Comparison of ENCODE assay signal across 9 mouse cellular contexts in genomic region chr3:62340861-62341260, GRCm38 (mm10). TPM values are rescaled to one million over a fixed set of nuclear protein-coding genes. Genes with fewer than 3 reads are reported as not detected.
DNase-seq lines count a peak whose midpoint lies in the region; ATAC-seq and TF ChIP-seq lines count a peak whose summit lies in the region.
"Had no signal": no experiment of that assay in that cellular context is flagged by ENCODE, and none has a peak within 500 bp of the region (broad histone marks: within the 10 kb centered on the region; RNA-seq: fewer than 3 reads in every experiment).

No protein-coding gene starts in this region.

- TF ChIP-seq EP300 in heart, postnatal 0 days (IDR thresholded peaks at IDR 0.05; ENCODE audit: low read depth): no peak

- no peak overlapping the region for H3ac ChIP-seq in myocyte (ENCODE audit: control insufficient read depth, insufficient read length)

- ATAC-seq in heart, postnatal 0 days (ENCODE audit: insufficient read depth, low read depth): no peak

- no peaks in the 10 kb centered on the region for H3K9me3 ChIP-seq in heart, postnatal 0 days (replicated peaks; ENCODE audit: control insufficient read depth, low read length)
- H3K9me3 ChIP-seq in forebrain, embryonic 10.5 days: no peaks in the 10 kb centered on the region

- no peak overlapping the region for H3K9ac ChIP-seq in heart, postnatal 0 days (replicated peaks; ENCODE audit: low read depth, low read length)

- no peak overlapping the region for H3K27ac ChIP-seq in heart, postnatal 0 days (ENCODE audit: low read depth)
- no peak overlapping the region for H3K27ac ChIP-seq in forebrain, embryonic 10.5 days

- no peaks in the 10 kb centered on the region for H3K79me2 ChIP-seq in myocyte (ENCODE audit: control insufficient read depth, insufficient read depth)

- no peak overlapping the region for H3K4me3 ChIP-seq in heart, postnatal 0 days (ENCODE audit: low read depth, low read length)
- H3K4me3 ChIP-seq in forebrain, embryonic 10.5 days: peak overlapping the region; percentile 82; the same call in 1 of the 2 replicates
- peak overlapping the region; percentile 55 for H3K4me3 ChIP-seq in myocyte

- no peak for TF ChIP-seq POLR2A in myocyte (IDR thresholded peaks at IDR 0.05; ENCODE audit: insufficient read length, low read depth)

- H3K27me3 ChIP-seq in heart, postnatal 0 days (ENCODE audit: control insufficient read depth, insufficient read depth, low read length): peaks cover 10% of the 10 kb centered on the region; the same call in 1 of the 2 replicates
- H3K27me3 ChIP-seq in forebrain, embryonic 10.5 days (ENCODE audit: poor library complexity, severe bottlenecking): peaks cover 43% of the 10 kb centered on the region
- H3K27me3 ChIP-seq in myocyte (ENCODE audit: control insufficient read depth, insufficient read depth, insufficient read length): no peaks in the 10 kb centered on the region

- peak overlapping the region; percentile 94; the same call in 1 of the 2 replicates for H3K4me2 ChIP-seq in heart, postnatal 0 days (ENCODE audit: low read depth, low read length)
- peak overlapping the region; percentile 87 for H3K4me2 ChIP-seq in myocyte (ENCODE audit: low read depth)

- no peak for DNase-seq in heart, postnatal 0 days (ENCODE audit: low spot score)
- no peak for DNase-seq in heart, postnatal 14 days
- no peak for DNase-seq in forebrain, embryonic 10.5 days (ENCODE audit: extremely low spot score, low spot score)
- peak; percentile 25 for DNase-seq in kidney, postnatal 10 days
- no peak for DNase-seq in urinary bladder, postnatal 36 days (ENCODE audit: low spot score in 2 of 2)
- DNase-seq in right cerebral cortex, adult 2 months (ENCODE audit: low spot score in 2 of 2): no peak
- DNase-seq in left cerebral cortex, postnatal 10 days (ENCODE audit: extremely low spot score in 1 of 2, low spot score in 2 of 2): no peak

- intact Hi-C loops in heart, postnatal 14 days (cut with DNase I): loop anchor here (5.0 kb wide), 1 partner anchor 116 kb away; no protein-coding TSS in a partner anchor
- intact Hi-C loops in left cerebral cortex, postnatal 10 days (cut with DNase I): loop anchor here (5.0 kb wide), 2 partner anchors 116 to 124 kb away; no protein-coding TSS in a partner anchor

- no peaks in the 10 kb centered on the region; the same call in 1 of the 2 replicates for H3K4me1 ChIP-seq in heart, postnatal 0 days (ENCODE audit: control insufficient read depth, insufficient read depth)
- peaks cover 35% of the 10 kb centered on the region for H3K4me1 ChIP-seq in forebrain, embryonic 10.5 days

- WGBS in heart, postnatal 0 days: 39% methylated on average over 2 of the region's 2 CpGs
- WGBS in forebrain, embryonic 10.5 days: 12% methylated on average over 2 of the region's 2 CpGs

- TF ChIP-seq CTCF in heart, postnatal 0 days (IDR thresholded peaks at IDR 0.05; ENCODE audit: low read depth): no peak

- no peaks in the 10 kb centered on the region for H3K36me3 ChIP-seq in heart, postnatal 0 days (replicated peaks; ENCODE audit: control insufficient read depth, insufficient read depth, low read length)
- H3K36me3 ChIP-seq in forebrain, embryonic 10.5 days (replicated peaks): 0 out of 2 replicates have a peak, but pooled peaks cover 4% of the 10 kb centered on the region
- H3K36me3 ChIP-seq in myocyte (ENCODE audit: control insufficient read depth, insufficient read depth): no peaks in the 10 kb centered on the region

TF ChIP-seq in myocyte, 11 proteins besides CTCF, POLR2A, EP300 and RAD21:
- no peak for TF ChIP-seq USF1 (IDR thresholded peaks at IDR 0.05; ENCODE audit: low read depth)
- peak in 1 of 3 experiments; percentile 16 for TF ChIP-seq MYOG (IDR thresholded peaks at IDR 0.05; ENCODE audit: control insufficient read depth in 1 of 3, insufficient read depth in 1 of 3, insufficient read length in 2 of 3, low read depth in 2 of 3)
- TF ChIP-seq MYOD1 (IDR thresholded peaks at IDR 0.05; ENCODE audit: control insufficient read depth in 1 of 3, insufficient read length in 2 of 3, low read depth in 2 of 3): peak in 1 of 3 experiments; percentile 20

RNA-seq across cellular contexts. Expression of gene Arhgef26, which starts 2.7 kb away (rescaled TPM):
- 3.3 and 7.5 TPM in 2 replicates for total RNA-seq in heart, postnatal 0 days (2014; rRNA removed; ENCODE audit: low replicate concordance)
- polyA plus RNA-seq in heart, postnatal 0 days (2015; fragmentation: Nextera tagmentation; extraction: Ambion mirVana): 1.8 and 1.9 TPM in 2 replicates
- 1 to 10 TPM; 2.9 to 3.4 TPM for total RNA-seq in heart, postnatal 14 days (2021)
- 6.9 and 7.5 TPM in 2 replicates for polyA plus RNA-seq in forebrain, embryonic 10.5 days (2016; fragmentation: Nextera tagmentation; extraction: Ambion mirVana)
- 4.1 TPM for polyA plus RNA-seq in myocyte (2012; fragmentation: generic; extraction: Trizol)
- total RNA-seq in left cerebral cortex, postnatal 10 days (2021): 10 to 100 TPM; 26.1 to 27.4 TPM
- total RNA-seq: hematopoietic stem cell, adult 5-6 weeks had no signal
